In genomic region chr2:71248071-71248470, GRCm38 (mm10) we compare ENCODE assay signal across 13 mouse cellular contexts.
"Had no signal": no experiment of that assay in that cellular context is flagged by ENCODE, and none has a peak within 500 bp of the region (broad histone marks: within the 10 kb centered on the region; RNA-seq: fewer than 3 reads in every experiment).

No protein-coding gene starts in this region.

- H3K4me3 ChIP-seq: limb, embryonic 15.5 days; liver, embryonic 13.5 days; midbrain, embryonic 10.5 days had no signal

- H3K9me3 ChIP-seq: limb, embryonic 15.5 days; liver, embryonic 13.5 days; midbrain, embryonic 10.5 days had no signal

- H3K4me2 ChIP-seq: limb, embryonic 15.5 days; liver, embryonic 13.5 days had no signal

- H3K27ac ChIP-seq: kidney, postnatal 0 days; limb, embryonic 15.5 days; liver, embryonic 13.5 days; midbrain, embryonic 10.5 days; stomach, postnatal 0 days had no signal

- H3K4me1 ChIP-seq: limb, embryonic 15.5 days; liver, embryonic 13.5 days; midbrain, embryonic 10.5 days had no signal

- DNase-seq: kidney, adult 8-10 months; kidney, postnatal 36 days; layer of hippocampus, adult 9-11 months; layer of hippocampus, postnatal 36 days; liver, embryonic 13.5 days; lung, adult 18-20 months; midbrain, embryonic 14.5 days; right cerebral cortex, adult 18-20 months; thymus, postnatal 4 days had no signal

- H3K27me3 ChIP-seq: limb, embryonic 15.5 days; liver, embryonic 13.5 days had no signal

- H3K9ac ChIP-seq: limb, embryonic 15.5 days; liver, embryonic 13.5 days had no signal
